Mouse (Mus musculus): ENCODE data around the gene Pla1a.

GRCm38 (mm10) chr16:38463305-38463704, 30.4 kb upstream of the Pla1a start:
- TF ChIP-seq POLR2A (IDR thresholded peaks at IDR 0.05; ENCODE audit: extremely low read depth, insufficient read depth, low read length) (no peak), CTCF (IDR thresholded peaks at IDR 0.05; ENCODE audit: low read depth, low read length) (no peak)

Measured in liver, adult 2 months (tissue).